Mouse (Mus musculus) right cerebral cortex, postnatal 36 days (tissue): ENCODE measurements at regions not wholly inside any gene's neighbourhood (a gene's known extent, or its start where the extent isn't known, plus 50 kb on each side); places are given as distances from the start of the nearest gene placed in this dataset.

Experiments
- DNase-seq, 2 experiments: peaks; one replicate each; pipeline ENCODE4 v3.0.0; 2022; ENCODE audit warnings: low spot score in 2 of 2, mixed read lengths in 1 of 2

GRCm38 (mm10) chr9:83326437-83327086 is 114.4 kb downstream of the Lca5 start:
- DNase-seq, result no peak

DNA sequence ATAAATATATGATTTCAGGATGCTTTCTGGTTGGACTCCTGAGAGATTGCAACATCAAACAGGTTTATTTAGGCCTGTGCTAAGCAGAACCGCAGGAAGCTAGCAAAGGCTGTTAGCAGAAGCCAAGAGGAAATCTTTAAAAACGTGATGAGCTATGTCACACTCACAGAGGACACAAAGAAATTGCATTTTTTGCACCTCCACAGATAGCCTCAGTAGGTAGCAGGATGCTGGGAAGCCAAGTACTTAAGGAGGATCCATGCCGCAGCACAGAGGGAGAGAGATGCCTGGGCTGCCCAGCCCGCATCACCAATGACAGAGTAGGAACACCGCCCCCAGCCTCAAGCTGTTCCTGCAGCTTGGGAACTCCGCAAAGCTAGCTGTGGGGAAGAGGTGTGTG is 115.0 kb downstream of the Lca5 start:
- DNase-seq, result peak; percentile 90 to 91

GRCm38 (mm10) chr9:83324336-83324735 is 116.6 kb downstream of the Lca5 start:
- DNase-seq, result no peak

- DNase-seq, result no peak
Measured at GRCm38 (mm10) chr9:83322991-83323583, 117.8 kb downstream of the Lca5 start.

GRCm38 (mm10) chr9:83321793-83322192 is 119.1 kb downstream of the Lca5 start:
- DNase-seq, result no peak

- DNase-seq, result no peak
Measured at GRCm38 (mm10) chr9:83320834-83321233, 120.1 kb downstream of the Lca5 start.

- no peak for DNase-seq
Measured at GRCm38 (mm10) chr9:83316818-83317162, 124.1 kb downstream of the Lca5 start.

- peak; percentile 72 to 79 for DNase-seq
Measured at GRCm38 (mm10) chr9:83315941-83316817, 124.7 kb downstream of the Lca5 start.

DNA sequence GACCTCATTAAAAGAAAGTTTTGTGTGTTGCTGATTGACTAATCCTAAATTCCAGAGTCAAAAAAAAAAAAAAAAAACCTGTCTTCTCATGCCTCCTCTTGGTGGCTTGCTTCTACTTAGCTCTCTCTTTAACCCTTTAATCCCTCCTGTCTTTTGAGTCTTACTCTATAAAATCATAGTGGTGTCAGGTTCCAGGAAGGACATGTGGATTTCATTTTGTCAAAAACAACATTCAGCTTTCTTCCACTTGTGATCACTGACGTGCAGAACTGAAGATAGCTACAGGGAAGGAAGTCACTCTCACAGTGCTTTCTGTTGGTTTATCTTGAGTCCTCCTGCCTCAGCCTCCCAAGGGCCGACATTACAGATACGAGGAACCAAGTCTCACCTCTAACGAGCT is 132.2 kb downstream of the Lca5 start:
- no peak for DNase-seq

DNA sequence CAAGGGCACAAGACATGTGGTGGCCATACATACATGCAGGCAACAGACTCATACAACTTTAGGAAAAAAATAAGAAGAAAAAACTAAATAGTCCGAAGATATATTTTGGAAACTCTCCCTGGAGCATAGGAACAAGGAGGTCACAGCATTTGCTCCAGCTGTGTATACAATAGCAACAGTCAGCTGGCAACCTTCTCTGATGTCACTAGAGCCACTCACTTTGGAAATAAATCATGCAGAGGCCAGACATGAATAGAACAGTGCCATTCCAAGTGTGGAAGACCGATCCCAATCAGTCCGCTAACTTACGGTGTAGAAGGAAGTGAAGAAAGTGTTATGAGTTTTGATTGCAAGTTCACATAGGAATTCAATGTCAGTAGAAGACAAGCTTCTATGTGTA is 132.8 kb downstream of the Lca5 start:
- no peak for DNase-seq

DNA sequence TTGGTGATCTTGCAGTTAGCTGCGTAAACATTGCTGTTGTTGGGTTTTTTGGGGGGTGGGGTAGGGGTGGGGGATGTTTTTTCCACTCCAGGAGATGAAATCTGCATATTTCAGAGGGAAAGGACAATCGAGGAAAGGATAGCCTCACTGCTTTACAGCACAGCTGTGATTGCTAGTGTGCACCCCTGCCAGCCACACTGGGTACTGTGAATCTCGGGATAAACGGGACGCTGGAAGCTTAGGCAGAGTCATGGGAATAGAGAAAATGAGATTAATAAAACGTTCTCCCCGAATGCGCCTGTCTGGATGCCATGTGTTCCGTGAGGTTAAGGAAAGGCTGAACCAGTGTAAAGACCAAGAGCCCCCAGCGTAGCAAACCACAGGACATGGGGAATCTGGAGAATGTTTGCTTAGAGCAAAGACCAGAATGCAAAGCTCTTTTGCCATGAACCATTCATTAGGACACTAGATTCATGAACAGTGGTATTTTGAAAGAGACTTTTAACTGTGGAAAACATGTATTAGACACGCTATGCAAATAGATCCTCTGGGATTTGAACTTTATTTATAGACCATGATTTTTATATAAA is 133.5 kb downstream of the Lca5 start:
- DNase-seq, result no peak

DNA sequence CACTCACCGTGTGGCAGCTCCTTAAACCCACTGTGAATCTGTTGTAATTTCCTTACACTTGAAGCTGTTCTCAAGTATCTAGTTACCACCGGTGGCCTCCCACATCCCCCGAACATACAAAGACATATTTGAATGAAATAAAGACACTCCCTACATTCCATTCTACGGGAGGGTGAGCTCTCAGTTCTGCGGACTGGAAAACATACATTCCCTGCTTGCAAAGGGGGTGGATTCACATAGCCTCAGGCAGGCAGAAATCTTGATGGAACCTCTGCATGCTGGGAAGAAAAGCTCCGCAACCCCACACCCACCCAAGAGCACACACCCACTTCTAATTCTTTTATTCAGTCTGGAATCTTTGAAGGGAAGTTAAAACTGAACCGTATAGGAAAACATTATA is 136.0 kb downstream of the Lca5 start:
- DNase-seq, result no peak

GRCm38 (mm10) chr9:83300500-83300899 is 140.4 kb downstream of the Lca5 start:
- no peak for DNase-seq

- no peak for DNase-seq
Measured at GRCm38 (mm10) chr9:83300044-83300443, 140.9 kb downstream of the Lca5 start.

DNA sequence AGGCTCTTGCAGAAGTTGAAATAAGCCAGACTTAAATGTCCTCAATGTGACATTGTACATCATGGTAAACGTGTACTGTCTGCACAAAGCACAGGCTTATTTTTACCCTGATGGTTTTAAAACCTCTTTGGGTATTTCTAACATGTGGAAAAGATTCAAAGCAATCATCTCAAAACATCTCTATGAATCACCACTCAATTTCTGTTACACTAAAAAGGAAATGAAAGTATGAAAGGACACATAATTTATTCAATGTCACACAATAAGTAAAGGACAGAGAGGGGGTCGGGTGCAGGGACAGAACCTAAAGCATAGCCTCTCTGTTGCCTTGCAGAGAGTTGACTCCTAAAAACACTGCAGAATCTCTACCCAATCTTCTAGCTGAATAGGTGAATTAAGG is 141.3 kb downstream of the Lca5 start:
- DNase-seq, result no peak

GRCm38 (mm10) chr9:83295453-83295852 is 145.5 kb downstream of the Lca5 start:
- DNase-seq, result no peak

DNA sequence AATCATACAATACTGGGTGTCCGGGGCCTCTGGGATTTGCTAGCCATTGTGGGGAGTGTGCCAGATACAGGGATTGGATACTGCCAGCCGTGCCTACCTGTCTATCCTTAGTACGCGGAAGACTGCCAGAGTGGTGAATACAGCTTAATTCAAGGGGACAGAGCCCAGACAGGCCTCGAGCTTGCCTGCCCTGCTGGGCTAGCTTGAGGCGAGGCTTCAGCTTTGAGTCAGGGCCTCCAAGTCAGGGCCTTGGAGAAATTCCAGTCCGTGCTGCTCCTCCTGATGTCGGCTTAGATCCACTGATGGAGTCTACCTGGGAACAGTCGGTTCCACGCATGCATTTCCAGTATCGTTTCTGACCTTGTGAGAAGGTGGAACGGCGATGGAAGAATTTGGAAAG is 146.5 kb downstream of the Lca5 start:
- no peak for DNase-seq

GRCm38 (mm10) chr9:83284097-83284496 is 137.6 kb upstream of the Hmgn3 start:
- DNase-seq, result no peak

GRCm38 (mm10) chr9:83283662-83284061 is 137.2 kb upstream of the Hmgn3 start:
- DNase-seq, result no peak

- no peak for DNase-seq
Measured at GRCm38 (mm10) chr9:83283249-83283648, 136.8 kb upstream of the Hmgn3 start.

DNA sequence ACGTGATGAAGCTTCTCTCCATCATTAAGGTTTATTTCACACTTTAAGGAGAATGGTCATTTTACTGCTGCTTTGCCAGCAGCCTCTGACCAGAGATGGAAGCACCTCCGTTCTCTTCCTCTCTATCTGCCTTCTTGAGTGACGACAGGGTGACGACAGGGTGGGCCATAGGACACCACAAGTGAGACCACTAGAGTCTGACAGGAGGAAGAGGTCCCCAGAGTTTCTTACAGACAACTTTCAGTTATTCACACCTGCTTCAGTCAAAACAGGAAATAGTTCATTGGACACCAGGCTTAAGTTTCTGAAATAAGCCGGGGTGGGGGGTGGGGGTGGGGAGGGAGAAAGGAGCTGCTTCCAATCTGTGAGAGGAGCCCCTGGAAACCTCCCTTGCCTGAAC is 131.3 kb upstream of the Hmgn3 start:
- no peak for DNase-seq

DNA sequence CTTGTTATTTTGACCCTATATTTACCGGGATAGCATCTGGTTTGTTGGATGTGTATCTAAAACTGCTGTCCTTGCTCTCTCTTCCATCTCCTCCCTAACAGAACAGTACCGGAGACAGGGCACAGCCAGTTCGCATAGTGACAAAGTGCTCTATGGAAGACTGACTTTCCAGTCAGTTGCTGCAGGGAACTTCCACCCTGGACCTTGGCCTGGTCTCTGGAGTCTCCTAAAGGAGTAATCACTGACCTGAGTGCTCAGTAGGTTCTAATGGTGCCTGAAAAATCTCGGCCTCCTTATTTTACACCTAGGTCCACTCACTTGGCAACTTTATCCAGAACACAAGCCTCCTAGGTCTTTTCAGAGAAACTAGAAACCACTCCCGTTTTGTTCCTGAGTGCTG is 130.9 kb upstream of the Hmgn3 start:
- DNase-seq, result no peak

DNA sequence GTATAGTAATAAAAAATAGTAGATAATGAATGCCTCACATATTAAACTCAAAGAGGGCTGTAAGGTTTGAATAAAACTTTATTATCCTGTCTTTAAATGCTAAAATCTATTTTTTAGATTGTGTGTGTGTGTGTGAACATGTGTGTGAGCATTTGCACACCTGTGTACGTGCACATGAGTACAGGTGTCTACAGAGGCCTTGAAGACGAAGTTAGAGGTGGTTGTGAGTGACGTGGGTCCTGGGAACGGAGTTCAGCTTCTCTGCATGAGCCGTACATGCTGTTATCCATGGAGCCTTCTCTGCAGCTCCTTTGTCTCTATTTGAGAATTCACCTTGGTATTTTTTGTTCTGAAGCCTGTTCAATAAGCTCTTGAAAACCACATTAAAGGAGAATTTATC is 129.8 kb upstream of the Hmgn3 start:
- no peak for DNase-seq
